Mouse (Mus musculus) CH12.LX (cell line): ENCODE results near the gene Pphln1. TPM values are rescaled to one million over a fixed set of nuclear protein-coding genes. Genes with fewer than 3 reads are reported as not detected.

ENCODE experiments used
- DNase-seq: peaks from one replicate; pipeline ENCODE4 v3.0.0-alpha.2; 2013; ENCODE audit errors: extremely low read depth
- H3K27ac ChIP-seq: 2 replicates; pipeline ENCODE4 v1.5.1; 2012; ENCODE audit warnings: low read depth, mild to moderate bottlenecking, control low read depth, moderate library complexity; ENCODE audit not compliant: insufficient read depth
- H3K27me3 ChIP-seq: replicated peaks from 2 replicates; pipeline ENCODE3; 2012; ENCODE audit warnings: inconsistent platforms
- H3K36me3 ChIP-seq, 2 experiments: replicated peaks in 1 of 2; 2 replicates each; pipeline versions ENCODE3 to v1.6.1; 2012; ENCODE audit warnings: inconsistent platforms in 1 of 2, low read length in 1 of 2, mild to moderate bottlenecking in 1 of 2, mixed read lengths in 1 of 2, moderate library complexity in 1 of 2; ENCODE audit not compliant: control insufficient read depth in 1 of 2, insufficient read depth in 1 of 2
- H3K4me1 ChIP-seq, 2 experiments: 2 replicates each; pipeline ENCODE4 v1.6.1; 2012; ENCODE audit warnings: inconsistent platforms in 1 of 2, moderate library complexity in 1 of 2; ENCODE audit not compliant: insufficient read depth in 2 of 2, control insufficient read depth in 1 of 2
- H3K4me2 ChIP-seq: 2 replicates; pipeline ENCODE4 v1.6.1; 2012; ENCODE audit warnings: low read depth, mild to moderate bottlenecking, control low read depth; ENCODE audit not compliant: poor library complexity, insufficient read depth, severe bottlenecking
- H3K4me3 ChIP-seq, 3 experiments: fragments of 150-350 bp in 1 of 3; sonication (generic) in 1 of 3; replicated peaks in 1 of 3; 2 replicates each; pipeline versions ENCODE3 to v1.5.1; 2011 to 2012; ENCODE audit warnings: low read depth in 2 of 3, low read length in 2 of 3, mild to moderate bottlenecking in 2 of 3, moderate library complexity in 2 of 3, control low read depth in 1 of 3, improper control_type of control experiment in 1 of 3, inconsistent platforms in 1 of 3, mixed read lengths in 1 of 3; ENCODE audit not compliant: poor library complexity in 1 of 3
- H3K79me2 ChIP-seq: replicated peaks from 2 replicates; pipeline ENCODE4 v1.6.1; 2012; ENCODE audit warnings: mild to moderate bottlenecking, moderate library complexity; ENCODE audit not compliant: control insufficient read depth, poor library complexity, insufficient read depth, severe bottlenecking; ENCODE audit errors: extremely low read depth
- H3K9ac ChIP-seq: 2 replicates; pipeline ENCODE4 v1.6.1; 2012; ENCODE audit warnings: low read depth, mild to moderate bottlenecking, control low read depth, moderate library complexity; ENCODE audit not compliant: insufficient read depth
- H3K9me3 ChIP-seq: replicated peaks from 2 replicates; pipeline ENCODE3; 2012; ENCODE audit warnings: low read length, inconsistent platforms, mixed read lengths
- CHD1 ChIP-seq: IDR thresholded peaks from 2 replicates; pipeline ENCODE4 v1.6.1; 2012; ENCODE audit warnings: low read depth, low read length, improper control_type of control experiment, inconsistent platforms
- CTCF ChIP-seq, 2 experiments: IDR thresholded peaks in 1 of 2; conservative IDR thresholded peaks in 1 of 2; 2 replicates each; pipeline ENCODE4 v1.5.1; 2011 to 2012; ENCODE audit warnings: low read depth in 2 of 2, low read length in 2 of 2, improper control_type of control experiment in 1 of 2, inconsistent platforms in 1 of 2, mild to moderate bottlenecking in 1 of 2, moderate library complexity in 1 of 2
- ELF1 ChIP-seq: IDR thresholded peaks from 2 replicates; pipeline ENCODE4 v1.6.1; 2014; ENCODE audit warnings: low read depth, mild to moderate bottlenecking, inconsistent platforms, low read length, improper control_type of control experiment
- ETS1 ChIP-seq: conservative IDR thresholded peaks from 2 replicates; pipeline ENCODE4 v1.6.1; 2012; ENCODE audit warnings: low read depth, mild to moderate bottlenecking, inconsistent platforms, low read length, improper control_type of control experiment, moderate library complexity
- GABPA ChIP-seq: IDR thresholded peaks from 2 replicates; pipeline ENCODE4 v1.6.1; 2012; ENCODE audit warnings: low read depth, low read length, improper control_type of control experiment, inconsistent platforms; ENCODE audit not compliant: insufficient replicate concordance
- HCFC1 ChIP-seq: IDR thresholded peaks from 2 replicates; pipeline ENCODE4 v1.6.1; 2012; ENCODE audit warnings: low read depth, mild to moderate bottlenecking, inconsistent platforms, low read length, improper control_type of control experiment
- IRF4 ChIP-seq: IDR thresholded peaks from 2 replicates; pipeline ENCODE4 v1.6.1; 2014; ENCODE audit warnings: low read depth, mild to moderate bottlenecking, inconsistent platforms, low read length, improper control_type of control experiment
- JUN ChIP-seq: IDR thresholded peaks from 2 replicates; pipeline ENCODE4 v1.6.1; 2011; ENCODE audit warnings: low read depth, mild to moderate bottlenecking, low read length, improper control_type of control experiment, moderate library complexity; ENCODE audit not compliant: insufficient read depth
- JUND ChIP-seq: conservative IDR thresholded peaks from 2 replicates; pipeline ENCODE4 v1.6.1; 2011; ENCODE audit warnings: low read depth, low read length, improper control_type of control experiment
- KAT2A ChIP-seq: IDR thresholded peaks from 2 replicates; pipeline ENCODE4 v1.6.1; 2012; ENCODE audit warnings: low read length, improper control_type of control experiment, inconsistent platforms; ENCODE audit not compliant: insufficient replicate concordance
- MAFK ChIP-seq: IDR thresholded peaks from 2 replicates; pipeline ENCODE4 v1.6.1; 2011; ENCODE audit warnings: low read length, improper control_type of control experiment; ENCODE audit not compliant: insufficient replicate concordance
- MAX ChIP-seq: IDR thresholded peaks from 2 replicates; pipeline ENCODE4 v1.6.1; 2011; ENCODE audit warnings: low read length, improper control_type of control experiment
- MAZ ChIP-seq: IDR thresholded peaks from 2 replicates; pipeline ENCODE4 v1.6.1; 2012; ENCODE audit warnings: low read depth, mild to moderate bottlenecking, inconsistent platforms, low read length, improper control_type of control experiment, moderate library complexity
- MEF2A ChIP-seq: IDR thresholded peaks from 2 replicates; pipeline ENCODE4 v1.6.1; 2014; ENCODE audit warnings: low read depth, mild to moderate bottlenecking, inconsistent platforms, low read length, improper control_type of control experiment, borderline replicate concordance
- MXI1 ChIP-seq: IDR thresholded peaks from 2 replicates; pipeline ENCODE4 v1.6.1; 2011; ENCODE audit warnings: mild to moderate bottlenecking, low read depth, low read length, improper control_type of control experiment
- MYC ChIP-seq: IDR thresholded peaks from 2 replicates; pipeline ENCODE4 v1.6.1; 2011; ENCODE audit warnings: low read depth, mild to moderate bottlenecking, improper control_type of control experiment, low read length
- PAX5 ChIP-seq: IDR thresholded peaks from 2 replicates; pipeline ENCODE4 v1.6.1; 2012; ENCODE audit warnings: low read length, inconsistent platforms, mixed read lengths
- POLR2AphosphoS2 ChIP-seq: IDR thresholded peaks from 2 replicates; pipeline ENCODE4 v1.6.1; 2011; ENCODE audit warnings: low read depth, low read length, improper control_type of control experiment
- RAD21 ChIP-seq: IDR thresholded peaks from 2 replicates; pipeline ENCODE4 v1.6.1; 2011; ENCODE audit warnings: low read depth, mild to moderate bottlenecking, low read length, improper control_type of control experiment, moderate library complexity
- RCOR1 ChIP-seq: conservative IDR thresholded peaks from 2 replicates; pipeline ENCODE4 v1.6.1; 2012; ENCODE audit warnings: low read depth, mild to moderate bottlenecking, inconsistent platforms, low read length, improper control_type of control experiment
- SMC3 ChIP-seq: IDR thresholded peaks from 2 replicates; pipeline ENCODE4 v1.6.1; 2011; ENCODE audit warnings: low read depth, low read length, improper control_type of control experiment
- TBP ChIP-seq: conservative IDR thresholded peaks from 2 replicates; pipeline ENCODE4 v1.6.1; 2011; ENCODE audit warnings: low read depth, low read length, improper control_type of control experiment
- UBTF ChIP-seq: IDR thresholded peaks from 2 replicates; pipeline ENCODE4 v1.6.1; 2012; ENCODE audit warnings: low read depth, mild to moderate bottlenecking, inconsistent platforms, low read length, improper control_type of control experiment, moderate library complexity
- USF2 ChIP-seq: conservative IDR thresholded peaks from 2 replicates; pipeline ENCODE4 v1.6.1; 2011; ENCODE audit warnings: low read depth, low read length, improper control_type of control experiment
- ZC3H11A ChIP-seq: IDR thresholded peaks from 2 replicates; pipeline ENCODE4 v1.6.1; 2012; ENCODE audit warnings: low read depth, mild to moderate bottlenecking, inconsistent platforms, low read length, improper control_type of control experiment
- ZKSCAN1 ChIP-seq: IDR thresholded peaks from 2 replicates; pipeline ENCODE4 v1.6.1; 2012; ENCODE audit warnings: low read depth, inconsistent platforms, low read length, improper control_type of control experiment, borderline replicate concordance
- ZMIZ1 ChIP-seq: IDR thresholded peaks from 2 replicates; pipeline ENCODE4 v1.6.1; 2012; ENCODE audit warnings: low read depth, mild to moderate bottlenecking, inconsistent platforms, low read length, improper control_type of control experiment
- dilution Hi-C: fragments of 300-500 bp; cut with MboI; formaldehyde crosslinking; loops from 2 replicates; pipeline ENCODE4 v1.14.3; 2020; ENCODE audit warnings: low sequenced_read_pairs; ENCODE audit not compliant: extremely low pct_unique_long_range_greater_than_20kb, extremely low pct_ligation_motif_present
- in situ Hi-C: fragments of 300-500 bp; cut with MboI; formaldehyde crosslinking; loops from 3 replicates; pipeline ENCODE4 v1.14.3; 2019; ENCODE audit warnings: low sequenced_read_pairs, low pct_ligation_motif_present, low pct_unique_long_range_greater_than_20kb, mixed read lengths
- polyA plus RNA-seq: library from polyadenylated mRNA; unstranded; fragments of >175 nt; gene quantifications from 2 replicates; pipeline ENCODE4 v1.2.1, GENCODE M21; 2012; ENCODE audit warnings: low read depth; ENCODE audit not compliant: insufficient read length
- total RNA-seq, 2 experiments: library from RNA; depleted of rRNA; stranded (reverse); fragments of 300-350 nt in 1 of 2; fragments of >200 nt in 1 of 2; gene quantifications; 2 replicates each; pipeline ENCODE4 v1.2.3; 2012 to 2014

Gene Pphln1
- total and polyA plus RNA-seq, 3 experiments = 22.9 to 63.9 (median 59.3) TPM

DNA sequence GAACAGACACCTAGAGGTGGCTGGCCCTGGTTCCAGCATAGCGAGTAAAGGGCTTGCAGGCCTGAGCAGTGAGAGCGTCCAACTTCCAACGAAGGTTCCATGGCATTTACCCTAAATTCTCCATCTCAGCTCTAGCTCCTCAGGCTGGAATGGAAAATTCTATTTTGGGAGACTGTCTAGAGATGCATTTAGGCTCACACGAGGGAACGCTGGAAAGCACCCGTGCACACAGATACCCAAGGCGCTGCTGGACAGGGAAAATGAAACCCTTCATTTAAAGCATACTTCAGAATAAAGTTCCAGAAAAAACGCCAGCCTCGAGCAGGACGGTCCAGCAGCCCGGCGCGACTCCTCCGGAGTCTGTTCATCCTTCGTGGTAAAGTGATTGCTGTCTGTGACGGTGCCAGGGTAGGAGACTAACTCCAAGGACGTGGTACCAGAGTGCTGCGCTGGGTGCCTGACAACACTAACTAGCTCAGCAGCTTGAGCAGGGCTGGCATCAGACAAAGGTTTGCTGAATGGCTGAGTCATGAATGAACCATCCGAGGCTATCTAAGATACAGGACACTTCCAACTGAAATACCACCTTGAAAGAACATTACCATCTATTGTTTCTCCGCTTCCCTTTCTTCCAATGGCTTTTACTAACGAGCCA is 140.5 kb downstream of the Pphln1 start:
- Histone ChIP-seq H3K4me3 (no peak overlapping the region), H3K9me3 (no peaks in the 10 kb centered on the region), H3K4me2 (no peak overlapping the region), H3K27ac (no peak overlapping the region), H3K36me3 (no peaks in the 10 kb centered on the region), H3K79me2 (no peaks in the 10 kb centered on the region), H3K9ac (no peak overlapping the region), H3K27me3 (no peaks in the 10 kb centered on the region), H3K4me1 (no peaks in the 10 kb centered on the region)
- DNase-seq = no peak
- dilution Hi-C loops = no loop called here
- in situ Hi-C loops = loop anchor here (25.0 kb wide), 1 partner anchor 999 kb away; the partner anchor contains the start of genes Irak4 and Pus7l
- no peak for TF ChIP-seq PAX5
- no peak for TF ChIP-seq IRF4
- no peak for TF ChIP-seq JUN
- TF ChIP-seq MEF2A = no peak
- no peak for TF ChIP-seq CTCF (conservative IDR thresholded peaks at IDR 0.05 in 1 of 2, IDR thresholded peaks at IDR 0.05 in 1 of 2; ENCODE audit: low read depth in 2 of 2, low read length in 2 of 2)
- TF ChIP-seq SMC3 = no peak
- TF ChIP-seq POLR2AphosphoS2 = no peak
- TF ChIP-seq MAX = no peak
- no peak for TF ChIP-seq ZC3H11A
- no peak for TF ChIP-seq MYC
- TF ChIP-seq JUND = no peak
- TF ChIP-seq MXI1 = no peak
- no peak for TF ChIP-seq TBP

DNA sequence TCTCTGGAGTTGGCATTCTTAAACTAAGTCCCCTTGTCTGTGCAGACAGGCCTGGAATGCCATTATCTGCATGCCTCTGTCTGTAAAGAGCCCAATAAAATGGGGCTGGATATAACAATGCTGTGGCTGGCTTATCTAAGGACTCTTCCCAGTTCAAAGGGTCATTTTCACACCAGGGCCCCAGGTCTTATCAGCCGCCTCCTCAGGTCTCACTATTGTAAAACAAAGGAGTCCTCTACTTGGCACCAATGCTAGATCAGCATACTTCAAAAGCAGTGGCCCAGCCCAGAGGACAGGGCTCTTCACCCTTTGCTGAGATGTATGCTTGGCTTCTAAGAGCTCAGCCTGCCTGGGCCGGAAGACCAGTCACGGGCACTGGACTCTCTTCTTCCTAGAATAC is 141.3 kb downstream of the Pphln1 start:
- Histone ChIP-seq H3K79me2 (no peaks in the 10 kb centered on the region), H3K4me3 (no peak overlapping the region), H3K9ac (no peak overlapping the region), H3K4me2 (no peak overlapping the region), H3K27ac (no peak overlapping the region), H3K9me3 (no peaks in the 10 kb centered on the region), H3K27me3 (no peaks in the 10 kb centered on the region), H3K4me1 (no peaks in the 10 kb centered on the region), H3K36me3 (no peaks in the 10 kb centered on the region)
- in situ Hi-C loops = loop anchor here (25.0 kb wide), 1 partner anchor 998 kb away; the partner anchor contains the start of genes Irak4 and Pus7l
- TF ChIP-seq MAX (no peak), ZKSCAN1 (no peak), KAT2A (no peak), MXI1 (no peak), MAZ (no peak), MAFK (no peak), ZMIZ1 (no peak), PAX5 (no peak), GABPA (no peak), IRF4 (no peak), ETS1 (no peak), ELF1 (no peak), CHD1 (no peak), RAD21 (no peak), HCFC1 (no peak), MYC (no peak), USF2 (no peak), UBTF (no peak), JUND (no peak), RCOR1 (no peak)
- dilution Hi-C loops = no loop called here
- no peak for DNase-seq
